Mouse (Mus musculus): ENCODE results near the gene Eml3.

GRCm38 (mm10) chr19:8886916-8887584, 42.3 kb upstream of the Eml3 start:
- TF ChIP-seq CTCF (IDR thresholded peaks at IDR 0.05; ENCODE audit: low read depth) (no peak), EP300 (IDR thresholded peaks at IDR 0.05; ENCODE audit: low read depth) (no peak)

Measured in liver, postnatal 0 days (tissue).